Mouse (Mus musculus) heart, adult 2 months (tissue): ENCODE data around the gene Aqp3.

Experiments
- CTCF ChIP-seq: fragments of 200-600 bp; IDR thresholded peaks from 2 replicates; pipeline ENCODE4 v1.8.1; 2022; ENCODE audit warnings: antibody characterized with exemption, mild to moderate bottlenecking, moderate library complexity
- EP300 ChIP-seq: fragments of 200-500 bp; IDR thresholded peaks from 2 replicates; pipeline ENCODE4 v1.6.1; 2011; ENCODE audit warnings: low read depth, low read length, control low read depth; ENCODE audit not compliant: insufficient read depth
- POLR2A ChIP-seq: fragments of 200-500 bp; IDR thresholded peaks from 2 replicates; pipeline ENCODE4 v1.6.1; 2011; ENCODE audit warnings: mild to moderate bottlenecking, low read depth, low read length, control low read depth; ENCODE audit not compliant: insufficient read depth

DNA sequence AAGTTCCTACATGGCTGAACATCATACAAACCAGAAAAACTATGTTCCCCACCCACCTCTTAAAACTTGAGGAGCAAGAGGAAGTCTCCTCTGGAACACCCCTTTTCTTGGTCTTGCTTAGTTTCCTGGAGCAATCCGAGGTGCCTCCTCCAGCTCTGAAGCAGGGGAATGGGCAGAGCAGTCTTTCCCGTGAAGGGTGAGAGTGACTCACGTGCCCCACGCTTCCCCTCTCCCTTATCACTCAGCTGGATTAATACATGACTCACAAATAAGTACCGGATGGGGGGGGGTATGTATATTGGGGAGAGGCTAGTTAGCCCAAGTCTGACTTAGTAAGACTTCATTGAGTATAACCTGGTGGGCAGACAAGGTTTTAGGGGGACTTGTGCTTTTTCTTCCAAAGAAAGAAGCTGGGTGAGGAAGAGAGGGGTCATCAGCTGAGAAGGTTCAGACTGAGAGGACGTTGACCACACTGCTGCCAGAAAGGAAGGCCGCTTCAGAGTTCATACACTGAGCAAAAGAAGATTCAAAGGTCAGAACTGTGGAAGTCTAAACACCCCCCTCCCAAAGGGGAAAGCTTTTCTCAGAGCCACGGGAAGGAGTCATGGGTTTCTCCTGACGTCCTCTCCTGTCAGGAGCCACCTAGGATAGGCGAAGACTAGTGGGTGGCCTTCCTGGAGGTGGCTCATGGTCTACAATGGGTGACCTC lies 10.9 kb upstream of the Aqp3 start:
- TF ChIP-seq POLR2A (no peak), CTCF (no peak), EP300 (no peak)
